Mouse (Mus musculus): ENCODE measurements around the gene Ece2.

Ece2 gene

GRCm38 (mm10) chr16:20694781-20695180 is 65.2 kb downstream of the Ece2 start:
- ChIA-PET POLR2A (interaction anchor here in 2 of 4 experiments (1.0 to 14.3 kb wide), 6 partner anchors 10 to 197 kb away, joined by 4 to 298 read pairs (median 8); partner anchors contain the start of genes Clcn2 (in 1 of the 2), Dvl3 (in 1 of the 2), Eif2b5 (in 1 of the 2) and Polr2h (in 1 of the 2)), CTCF (no interaction called here)

DNA sequence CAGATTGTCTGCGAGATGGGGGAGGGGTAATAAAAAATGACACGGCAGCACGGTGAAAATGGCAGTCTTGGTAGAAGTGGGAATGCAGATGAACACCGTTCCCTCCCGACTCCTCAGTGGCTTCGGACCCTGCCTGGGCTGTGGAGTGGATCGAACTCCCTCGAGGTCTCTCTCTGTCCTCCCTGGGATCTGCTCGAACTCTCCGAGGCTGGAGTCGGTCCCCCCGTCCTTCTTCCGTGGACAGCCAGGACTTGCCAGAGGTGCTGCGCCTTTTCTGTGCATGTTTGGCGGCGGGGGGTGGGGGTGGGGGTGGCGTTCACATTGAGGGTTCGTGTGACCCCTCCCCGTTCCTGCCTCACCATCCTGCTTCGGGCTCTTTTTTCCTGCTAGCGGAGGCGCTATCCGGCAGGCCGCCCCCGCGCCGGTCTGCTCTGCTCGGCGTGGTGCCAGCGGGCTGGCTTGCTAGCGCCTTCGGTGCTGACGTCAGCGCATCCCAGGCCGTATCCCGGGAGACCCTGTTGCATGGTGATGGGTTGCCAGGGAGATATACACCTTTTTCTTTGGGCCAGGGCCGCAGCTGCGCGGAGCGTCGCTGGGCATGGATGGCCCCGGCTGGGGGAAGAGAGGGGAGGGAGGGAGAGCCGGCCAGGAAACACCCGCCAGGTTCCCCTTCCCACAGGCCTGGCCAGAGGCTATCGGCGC is 66.1 kb downstream of the Ece2 start:
- POLR2A ChIA-PET = no interaction called here
- CTCF ChIA-PET = no interaction called here

All from embryonic stem cell, embryonic (primary cell).